Mouse (Mus musculus) embryonic facial prominence, embryonic 11.5 days (tissue): Measurements from ENCODE around the gene Camta1. TPM values are rescaled to one million over a fixed set of nuclear protein-coding genes. Genes with fewer than 3 reads are reported as not detected.

ENCODE experiments used
- ATAC-seq: fragments of 200-750 bp; cut with Nextera tagmentation; replicated peaks from 2 replicates; pipeline ENCODE4 v1.8.0; 2017; ENCODE audit warnings: low read depth; ENCODE audit not compliant: insufficient number of reproducible peaks, low FRiP score, low TSS enrichment
- DNase-seq: peaks from one replicate; pipeline ENCODE4 v3.0.0-alpha.2; 2015; ENCODE audit warnings: low spot score
- H3K27ac ChIP-seq: fragments of 300-500 bp; sonication (generic); replicated peaks from 2 replicates; pipeline ENCODE4 v1.5.1; 2014; ENCODE audit warnings: mild to moderate bottlenecking, low read depth, low read length, control low read depth
- H3K27me3 ChIP-seq: fragments of 300-500 bp; sonication (generic); 2 replicates; pipeline ENCODE4 v1.6.1; 2014; ENCODE audit warnings: mild to moderate bottlenecking, low read length, moderate library complexity, mixed read lengths; ENCODE audit not compliant: control insufficient read depth, insufficient read depth
- H3K36me3 ChIP-seq: fragments of 300-500 bp; sonication (generic); replicated peaks from 2 replicates; pipeline ENCODE4 v1.6.1; 2014; ENCODE audit warnings: low read depth, mild to moderate bottlenecking, low read length, moderate library complexity, mixed read lengths; ENCODE audit not compliant: control insufficient read depth, insufficient read depth
- H3K4me1 ChIP-seq: fragments of 300-500 bp; sonication (generic); 2 replicates; pipeline ENCODE4 v1.6.1; 2014; ENCODE audit warnings: low read length, mixed read lengths; ENCODE audit not compliant: control insufficient read depth, insufficient read depth
- H3K4me2 ChIP-seq: fragments of 300-500 bp; sonication (generic); 2 replicates; pipeline ENCODE4 v1.6.1; 2014; ENCODE audit warnings: low read depth, mild to moderate bottlenecking, control low read depth, low read length, moderate library complexity
- H3K4me3 ChIP-seq: fragments of 300-500 bp; sonication (generic); 2 replicates; pipeline ENCODE4 v1.5.1; 2014; ENCODE audit warnings: low read depth, low read length, control low read depth
- H3K9ac ChIP-seq: fragments of 300-500 bp; sonication (generic); replicated peaks from 2 replicates; pipeline ENCODE4 v1.6.1; 2014; ENCODE audit warnings: mild to moderate bottlenecking, control low read depth, low read length
- H3K9me3 ChIP-seq: fragments of 300-500 bp; sonication (generic); replicated peaks from 2 replicates; pipeline ENCODE4 v1.6.1; 2016; ENCODE audit warnings: mild to moderate bottlenecking, low read length, inconsistent platforms, mixed read lengths; ENCODE audit not compliant: control insufficient read depth
- WGBS: fragments of 180-500 bp; shearing (Covaris S2); extraction: QIAGEN DNeasy Blood & Tissue Kit; methylation state at CpG from one replicate; pipeline ENCODE4 v1.1.7; 2014; 5-methylcytosine and 5-hydroxymethylcytosine counted together
- polyA plus RNA-seq: library from polyadenylated mRNA; unstranded; fragments of >200 nt; fragmentation: Nextera tagmentation; extraction: Ambion mirVana; gene quantifications from 2 replicates; pipeline ENCODE4 v1.2.1, GENCODE M21; 2014

The Camta1 gene
- polyA plus RNA-seq, 1 experiment from 2014 or later, result 130 TPM

DNA sequence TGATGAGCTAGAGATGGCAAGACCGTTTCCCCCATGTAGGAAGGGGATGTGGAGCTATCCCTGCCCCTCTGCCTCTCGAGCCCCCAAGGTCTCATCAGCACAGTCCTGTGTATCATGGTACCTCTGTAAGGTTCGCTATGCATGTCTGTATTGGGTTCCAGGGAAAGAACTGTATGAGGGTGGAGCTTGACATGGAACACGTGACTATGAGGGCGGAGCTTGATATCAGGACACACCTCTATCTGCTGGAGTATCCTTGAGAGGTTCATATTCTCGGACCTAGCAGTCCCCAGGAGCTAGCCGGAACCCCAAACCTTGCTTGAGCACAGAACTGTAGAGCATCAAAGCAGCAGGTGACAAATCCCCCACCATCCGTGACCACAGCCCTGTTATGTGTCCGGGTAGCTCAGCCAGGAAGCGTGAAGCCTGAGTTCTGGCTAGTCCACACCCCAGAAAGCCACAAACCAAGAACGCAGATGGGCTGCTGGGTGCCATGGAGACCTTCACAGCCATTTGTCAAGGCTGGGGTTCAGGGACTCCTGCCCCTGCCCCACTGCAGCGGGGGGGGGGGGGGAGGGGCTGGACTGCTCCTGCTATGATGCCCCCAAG lies 122.2 kb downstream of the Camta1 start:
- Histone ChIP-seq H3K9ac (no peak overlapping the region), H3K4me3 (no peak overlapping the region), H3K9me3 (no peaks in the 10 kb centered on the region), H3K27ac (no peak overlapping the region), H3K27me3 (no peaks in the 10 kb centered on the region), H3K36me3 (no peaks in the 10 kb centered on the region), H3K4me1 (0 out of 2 replicates have a peak, but pooled peaks cover 2% of the 10 kb centered on the region), H3K4me2 (no peak overlapping the region)
- WGBS, result 87% methylated on average over 11 of the region's 12 CpGs
- ATAC-seq (no peak), DNase-seq (no peak)

- WGBS, result 80% methylated on average over 11 of the region's 11 CpGs
- H3K27ac ChIP-seq, result no peak overlapping the region
- DNase-seq, result no peak
Measured at GRCm38 (mm10) chr4:151738875-151739274, 122.8 kb downstream of the Camta1 start.

DNA sequence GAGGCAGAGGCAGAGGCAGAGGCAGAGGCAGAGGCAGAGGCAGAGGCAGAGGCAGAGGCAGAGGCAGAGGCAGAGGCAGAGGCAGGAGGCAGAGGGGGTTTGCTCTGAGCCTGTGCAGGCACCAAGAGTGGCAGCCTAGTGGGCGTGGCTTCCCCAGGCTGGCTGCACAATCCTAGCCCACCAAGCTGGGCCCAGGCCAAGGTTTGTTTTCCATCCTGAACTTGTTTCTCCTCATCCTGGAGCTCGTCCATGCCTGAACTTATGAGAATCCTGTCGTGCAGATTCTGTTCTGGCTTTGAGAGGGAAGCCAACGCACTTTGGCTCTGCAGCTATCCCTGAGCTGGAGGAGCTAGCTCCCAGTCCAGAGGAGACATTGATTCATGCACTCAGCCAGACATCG lies 123.4 kb downstream of the Camta1 start:
- no peak overlapping the region for H3K4me2 ChIP-seq
- no peak for DNase-seq
- H3K36me3 ChIP-seq, result no peaks in the 10 kb centered on the region
- H3K9me3 ChIP-seq, result no peaks in the 10 kb centered on the region
- 94% methylated on average over 5 of the region's 5 CpGs for WGBS
- no peaks in the 10 kb centered on the region for H3K27me3 ChIP-seq
- ATAC-seq, result no peak
- no peak overlapping the region for H3K27ac ChIP-seq
- no peak overlapping the region for H3K4me3 ChIP-seq
- H3K9ac ChIP-seq, result no peak overlapping the region
- 0 out of 2 replicates have a peak, but pooled peaks cover under 1% of the 10 kb centered on the region for H3K4me1 ChIP-seq

More at GRCm38 (mm10) chr4:151738875-151739274, 122.8 kb downstream of the Camta1 start:
- Histone ChIP-seq H3K4me2 (no peak overlapping the region), H3K9ac (no peak overlapping the region), H3K4me3 (no peak overlapping the region), H3K27me3 (no peaks in the 10 kb centered on the region), H3K4me1 (0 out of 2 replicates have a peak, but pooled peaks cover 2% of the 10 kb centered on the region), H3K9me3 (no peaks in the 10 kb centered on the region), H3K36me3 (no peaks in the 10 kb centered on the region)
- no peak for ATAC-seq

DNA sequence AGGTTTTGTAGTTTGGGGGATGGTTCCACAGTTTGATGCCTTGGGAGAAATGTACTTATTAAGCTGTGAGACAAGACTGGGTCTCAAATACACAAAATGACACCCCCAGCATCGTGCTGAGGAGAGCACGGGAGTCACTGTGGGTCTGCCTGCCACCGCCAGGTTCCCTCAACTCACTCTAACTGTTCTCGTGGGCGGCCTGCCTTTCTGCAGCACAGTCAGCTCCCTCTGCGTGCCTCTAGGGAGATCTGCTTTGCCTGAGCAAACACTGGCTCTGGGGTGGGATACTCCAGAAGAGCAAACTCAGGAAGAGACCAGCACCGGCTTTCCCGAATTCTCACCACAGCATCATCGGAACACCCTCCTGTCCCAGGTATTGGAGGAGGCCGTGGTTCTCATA lies 129.0 kb downstream of the Camta1 start:
- DNase-seq, result no peak
- no peaks in the 10 kb centered on the region for H3K36me3 ChIP-seq
- WGBS, result 62% methylated on average over 10 of the region's 10 CpGs

GRCm38 (mm10) chr4:151730037-151730759 lies 131.5 kb downstream of the Camta1 start:
- Histone ChIP-seq H3K4me3 (no peak overlapping the region), H3K27me3 (no peaks in the 10 kb centered on the region), H3K27ac (no peak overlapping the region), H3K36me3 (no peaks in the 10 kb centered on the region), H3K4me1 (no peaks in the 10 kb centered on the region), H3K9me3 (no peaks in the 10 kb centered on the region), H3K9ac (no peak overlapping the region), H3K4me2 (no peak overlapping the region)
- ATAC-seq (no peak), DNase-seq (no peak)
- 73% methylated on average over 4 of the region's 4 CpGs for WGBS

More for the DNA sequence above, 129.0 kb downstream of the Camta1 start:
- no peak overlapping the region for H3K4me3 ChIP-seq
- no peaks in the 10 kb centered on the region for H3K9me3 ChIP-seq
- no peaks in the 10 kb centered on the region for H3K27me3 ChIP-seq
- no peak overlapping the region for H3K27ac ChIP-seq
- H3K4me1 ChIP-seq, result no peaks in the 10 kb centered on the region
- H3K4me2 ChIP-seq, result no peak overlapping the region
- no peak overlapping the region for H3K9ac ChIP-seq
- no peak for ATAC-seq

GRCm38 (mm10) chr4:151729116-151729515 lies 132.6 kb downstream of the Camta1 start:
- Histone ChIP-seq H3K4me1 (no peaks in the 10 kb centered on the region), H3K4me2 (no peak overlapping the region), H3K9ac (no peak overlapping the region), H3K9me3 (no peaks in the 10 kb centered on the region), H3K27me3 (no peaks in the 10 kb centered on the region), H3K36me3 (no peaks in the 10 kb centered on the region), H3K4me3 (no peak overlapping the region), H3K27ac (no peak overlapping the region)
- WGBS, result 81% methylated on average over 4 of the region's 4 CpGs
- DNase-seq (no peak), ATAC-seq (no peak)

- no peaks in the 10 kb centered on the region for H3K36me3 ChIP-seq
- no peaks in the 10 kb centered on the region for H3K4me1 ChIP-seq
- no peak for DNase-seq
- 86% methylated on average over 11 of the region's 11 CpGs for WGBS
- no peak overlapping the region for H3K27ac ChIP-seq
- H3K9ac ChIP-seq, result no peak overlapping the region
- no peaks in the 10 kb centered on the region for H3K27me3 ChIP-seq
- H3K9me3 ChIP-seq, result no peaks in the 10 kb centered on the region
- no peak overlapping the region for H3K4me2 ChIP-seq
- no peak overlapping the region for H3K4me3 ChIP-seq
- ATAC-seq, result no peak
Measured at GRCm38 (mm10) chr4:151728391-151729065, 133.1 kb downstream of the Camta1 start.

DNA sequence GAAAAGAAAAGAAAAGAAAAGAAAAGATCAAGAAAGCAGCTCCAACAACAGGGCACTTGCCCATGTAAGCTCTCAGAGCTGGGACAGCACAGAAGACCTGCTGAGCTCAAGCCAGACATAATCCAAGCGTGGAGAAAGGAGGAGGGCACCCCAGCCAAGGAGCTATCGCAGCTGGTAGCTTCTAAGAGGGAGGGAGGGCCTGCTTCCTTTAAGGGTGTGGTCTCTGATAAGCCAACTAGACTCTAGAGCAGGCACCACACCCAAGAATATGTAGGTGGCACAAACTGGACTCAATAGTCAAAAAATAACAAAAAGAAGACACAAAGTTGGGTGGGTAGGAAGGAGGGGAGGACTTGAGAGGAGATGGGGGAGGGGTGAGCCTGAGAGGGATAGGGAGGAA lies 135.3 kb downstream of the Camta1 start:
- H3K4me2 ChIP-seq, result no peak overlapping the region
- H3K4me3 ChIP-seq, result no peak overlapping the region
- no peaks in the 10 kb centered on the region for H3K36me3 ChIP-seq
- H3K9ac ChIP-seq, result no peak overlapping the region
- H3K4me1 ChIP-seq, result no peaks in the 10 kb centered on the region
- no peaks in the 10 kb centered on the region for H3K9me3 ChIP-seq
- ATAC-seq, result no peak
- no peak for DNase-seq
- WGBS, result 58% methylated on average over 2 of the region's 2 CpGs
- H3K27ac ChIP-seq, result no peak overlapping the region
- H3K27me3 ChIP-seq, result no peaks in the 10 kb centered on the region
